Mouse (Mus musculus): ENCODE measurements around the gene Zcchc17. TPM values are rescaled to one million over a fixed set of nuclear protein-coding genes. Genes with fewer than 3 reads are reported as not detected.

Gene Zcchc17
- polyA plus RNA-seq, 1 experiment from 2014 or later = 50.2 TPM

DNA sequence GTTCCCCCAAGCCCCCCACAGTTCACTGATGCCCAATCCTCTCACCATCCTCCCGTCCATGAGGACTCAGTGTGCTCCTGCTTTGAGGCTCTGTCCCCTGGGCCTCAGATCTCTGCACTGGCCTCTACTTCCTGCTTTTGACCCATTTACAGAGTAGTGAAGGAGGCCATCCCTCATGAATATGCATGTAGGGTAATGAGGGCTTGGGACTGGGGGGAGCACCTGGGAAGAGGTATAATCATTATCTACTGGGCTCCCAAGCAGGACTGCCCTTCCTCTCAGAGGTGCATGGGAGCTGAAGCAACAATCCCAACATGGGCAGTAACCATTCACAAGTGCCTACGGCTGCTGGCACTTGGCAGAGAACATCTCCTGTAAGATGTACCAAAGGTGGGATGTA lies 80.6 kb downstream of the Zcchc17 start, which contains the start of gene Serinc2:
Serinc2 (minus strand) TSS at position 101 of the 400 bp plus-strand sequence.
- DNase-seq = no peak
- peaks cover 19% of the 10 kb centered on the region for H3K4me1 ChIP-seq (replicated peaks)
- no peak within 1 kb of the TSS for H3K9ac ChIP-seq
- ATAC-seq (ENCODE audit: low read depth) = no peak
- H3K9me3 ChIP-seq (replicated peaks) = no peaks in the 10 kb centered on the region
- H3K4me3 ChIP-seq (replicated peaks) = no peak within 1 kb of the TSS
- peaks cover 92% of the 10 kb centered on the region for H3K27me3 ChIP-seq
- H3K4me2 ChIP-seq = no peak within 1 kb of the TSS
- 38% methylated on average over 2 of the region's 2 CpGs for WGBS (ENCODE audit: insufficient replicate concordance)
- H3K27ac ChIP-seq = no peak within 1 kb of the TSS
- no peaks in the 10 kb centered on the region for H3K36me3 ChIP-seq

GRCm38 (mm10) chr4:130276573-130277176 lies 83.1 kb downstream of the Zcchc17 start:
- Histone ChIP-seq H3K4me1 (replicated peaks) (peaks cover 19% of the 10 kb centered on the region), H3K4me3 (replicated peaks) (no peak overlapping the region), H3K27ac (no peak overlapping the region), H3K27me3 (peaks cover 94% of the 10 kb centered on the region), H3K4me2 (no peak overlapping the region), H3K9ac (no peak overlapping the region), H3K9me3 (replicated peaks) (no peaks in the 10 kb centered on the region), H3K36me3 (no peaks in the 10 kb centered on the region)
- 34% methylated on average over 7 of the region's 7 CpGs for WGBS (ENCODE audit: insufficient replicate concordance)
- no peak for ATAC-seq (ENCODE audit: low read depth)
- no peak for DNase-seq

GRCm38 (mm10) chr4:130275823-130276105 lies 84.0 kb downstream of the Zcchc17 start:
- H3K27ac ChIP-seq = no peak overlapping the region
- peak overlapping the region; percentile 51; the same call in 1 of the 2 replicates for H3K4me3 ChIP-seq (replicated peaks)
- no peak for DNase-seq
- no peaks in the 10 kb centered on the region for H3K9me3 ChIP-seq (replicated peaks)
- H3K36me3 ChIP-seq = no peaks in the 10 kb centered on the region
- ATAC-seq (ENCODE audit: low read depth) = no peak
- H3K9ac ChIP-seq = no peak overlapping the region
- H3K27me3 ChIP-seq = peaks cover 94% of the 10 kb centered on the region
- peaks cover 21% of the 10 kb centered on the region for H3K4me1 ChIP-seq (replicated peaks)
- WGBS (ENCODE audit: insufficient replicate concordance) = 44% methylated on average over 5 of the region's 5 CpGs
- H3K4me2 ChIP-seq = no peak overlapping the region

DNA sequence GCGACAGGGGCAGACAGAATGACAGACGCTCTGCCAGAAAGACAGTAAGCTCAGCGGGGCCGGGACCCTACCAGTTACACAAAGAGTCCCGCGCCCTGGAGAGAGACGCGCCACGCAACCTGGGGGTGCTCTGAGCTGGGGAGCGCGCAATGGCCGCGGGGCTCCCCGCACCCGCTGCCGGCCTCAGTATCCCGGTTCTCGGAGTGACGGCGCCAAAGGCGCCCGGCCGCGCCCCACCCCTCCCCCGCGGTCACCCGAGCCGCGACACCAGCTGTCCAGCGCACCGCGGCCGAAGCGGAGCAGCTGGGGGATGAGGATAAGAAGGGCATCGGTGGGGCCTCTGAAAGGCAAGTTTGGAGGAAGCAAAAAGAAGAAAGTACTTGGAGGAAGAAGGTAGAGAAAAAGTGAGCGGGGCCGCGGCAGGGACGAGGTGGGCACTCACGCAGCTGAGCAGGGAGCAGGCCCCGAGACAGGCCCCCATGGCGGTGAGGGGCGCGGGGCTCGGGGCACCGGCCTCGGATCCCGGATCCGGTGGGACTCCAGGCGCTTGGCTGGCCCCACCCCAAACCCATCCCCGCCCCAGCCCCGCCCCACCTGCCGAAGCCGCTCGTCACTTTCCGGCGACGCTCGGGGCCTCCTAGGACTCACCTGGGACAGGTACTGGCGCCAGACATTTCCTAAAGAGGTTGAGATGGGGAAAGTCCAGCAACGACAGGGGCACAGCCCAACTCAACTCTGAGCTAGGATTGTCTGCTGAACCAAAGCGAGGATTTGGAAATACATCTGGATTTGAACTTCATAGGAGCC lies 84.5 kb downstream of the Zcchc17 start:
- WGBS (ENCODE audit: insufficient replicate concordance) = 2% methylated on average over 62 of the region's 62 CpGs
- H3K4me3 ChIP-seq (replicated peaks) = peak overlapping the region; percentile 51
- no peaks in the 10 kb centered on the region for H3K9me3 ChIP-seq (replicated peaks)
- H3K4me2 ChIP-seq = peak overlapping the region; percentile 68
- no peak overlapping the region for H3K27ac ChIP-seq
- H3K9ac ChIP-seq = peak overlapping the region; percentile 36
- H3K4me1 ChIP-seq (replicated peaks) = peaks cover 24% of the 10 kb centered on the region
- no peaks in the 10 kb centered on the region for H3K36me3 ChIP-seq
- H3K27me3 ChIP-seq = peaks cover 93% of the 10 kb centered on the region
- ATAC-seq (ENCODE audit: low read depth) (no peak), DNase-seq (no peak)

- Histone ChIP-seq H3K9ac (peak overlapping the region; percentile 36; the same call in 1 of the 2 replicates), H3K4me1 (replicated peaks) (peaks cover 29% of the 10 kb centered on the region), H3K9me3 (replicated peaks) (no peaks in the 10 kb centered on the region), H3K36me3 (no peaks in the 10 kb centered on the region), H3K4me2 (peak overlapping the region; percentile 68), H3K27ac (no peak overlapping the region), H3K27me3 (peaks cover 91% of the 10 kb centered on the region), H3K4me3 (replicated peaks) (peak overlapping the region; percentile 51)
- WGBS (ENCODE audit: insufficient replicate concordance) = 5% methylated on average over 29 of the region's 29 CpGs
- no peak for ATAC-seq (ENCODE audit: low read depth)
- no peak for DNase-seq
Measured at GRCm38 (mm10) chr4:130274346-130275015, 85.3 kb downstream of the Zcchc17 start.

DNA sequence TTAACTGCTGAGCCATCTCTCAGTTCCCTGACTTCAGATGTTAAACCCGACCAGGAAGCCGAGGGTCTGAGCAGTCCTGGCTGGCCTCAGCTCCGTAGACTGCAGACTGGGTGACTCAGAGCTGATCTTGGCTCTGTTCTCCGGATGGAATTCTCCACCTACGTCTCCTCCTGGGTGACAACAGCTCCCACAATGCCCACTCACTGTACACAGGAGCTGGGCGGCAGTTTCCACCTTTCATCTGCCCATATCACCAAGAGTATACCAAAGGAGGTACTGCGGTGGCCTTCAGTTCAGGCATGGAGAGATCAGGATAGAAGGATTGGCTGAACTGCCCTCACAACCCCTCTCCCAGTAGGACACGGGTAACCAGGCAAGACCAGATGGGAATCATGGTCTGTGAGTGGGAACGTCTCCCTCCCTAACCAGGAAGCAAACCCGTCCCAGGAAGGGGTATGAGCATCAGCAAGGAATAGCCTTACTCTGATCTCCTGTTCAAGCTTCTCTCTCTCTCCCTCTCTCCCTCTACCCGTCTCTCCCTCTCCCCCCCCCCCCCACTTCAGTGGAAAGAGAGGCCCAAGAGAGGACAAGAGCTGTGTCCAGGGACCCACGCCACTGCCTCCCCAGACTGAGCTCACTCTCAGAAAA lies 85.9 kb downstream of the Zcchc17 start:
- Histone ChIP-seq H3K9me3 (replicated peaks) (no peaks in the 10 kb centered on the region), H3K4me2 (no peak overlapping the region), H3K4me1 (replicated peaks) (peaks cover 29% of the 10 kb centered on the region), H3K36me3 (no peaks in the 10 kb centered on the region), H3K27ac (no peak overlapping the region), H3K4me3 (replicated peaks) (peak overlapping the region; percentile 51; the same call in 1 of the 2 replicates), H3K9ac (no peak overlapping the region), H3K27me3 (peaks cover 89% of the 10 kb centered on the region)
- ATAC-seq (ENCODE audit: low read depth) = no peak
- 9% methylated on average over 12 of the region's 12 CpGs for WGBS (ENCODE audit: insufficient replicate concordance)
- no peak for DNase-seq

DNA sequence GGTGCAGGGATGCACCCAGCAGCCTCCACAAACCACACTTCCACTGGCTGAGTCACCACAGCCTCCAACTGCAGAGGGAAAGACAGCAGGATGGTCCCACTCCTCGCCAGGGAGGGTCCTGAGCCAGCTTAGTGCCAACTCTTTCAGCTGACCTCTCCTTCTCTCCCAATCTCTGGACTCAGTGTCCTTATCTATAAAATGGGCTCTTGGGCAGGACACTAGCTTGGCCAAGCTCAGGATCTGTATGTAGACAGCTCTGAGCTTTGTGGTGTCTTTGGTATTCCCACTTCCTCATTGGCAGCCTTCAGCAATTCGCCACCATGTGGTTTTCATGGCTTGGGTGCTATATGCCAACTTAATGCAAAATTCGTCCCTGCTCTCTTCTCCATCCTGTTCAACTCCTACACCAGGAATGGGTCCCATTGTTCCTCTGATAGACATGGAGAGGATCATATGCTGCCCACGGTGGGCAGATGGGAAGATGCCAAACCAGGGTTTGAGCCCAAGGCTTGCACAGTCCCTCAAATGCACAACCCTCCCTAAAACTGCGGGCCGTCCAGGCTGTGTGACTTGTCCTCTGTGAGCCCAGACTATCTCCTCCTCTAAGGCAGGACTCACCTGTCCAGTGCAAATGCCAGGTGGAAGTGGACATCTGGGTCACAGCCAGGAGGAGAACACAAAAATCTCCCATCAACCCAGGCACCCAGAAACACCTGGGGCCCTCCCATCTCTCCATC lies 89.0 kb downstream of the Zcchc17 start:
- Histone ChIP-seq H3K9ac (no peak overlapping the region), H3K36me3 (no peaks in the 10 kb centered on the region), H3K27me3 (peaks cover 60% of the 10 kb centered on the region), H3K4me3 (replicated peaks) (no peak overlapping the region), H3K4me2 (no peak overlapping the region), H3K4me1 (replicated peaks) (peaks cover 40% of the 10 kb centered on the region), H3K27ac (no peak overlapping the region), H3K9me3 (replicated peaks) (no peaks in the 10 kb centered on the region)
- WGBS (ENCODE audit: insufficient replicate concordance) = 58% methylated on average over 6 of the region's 6 CpGs
- DNase-seq (no peak), ATAC-seq (ENCODE audit: low read depth) (no peak)

GRCm38 (mm10) chr4:130270089-130270488 lies 89.7 kb downstream of the Zcchc17 start:
- H3K27ac ChIP-seq = no peak overlapping the region
- no peaks in the 10 kb centered on the region for H3K36me3 ChIP-seq
- no peak overlapping the region for H3K9ac ChIP-seq
- WGBS (ENCODE audit: insufficient replicate concordance) = 49% methylated on average over 8 of the region's 8 CpGs
- H3K4me1 ChIP-seq (replicated peaks) = peaks cover 35% of the 10 kb centered on the region
- H3K4me3 ChIP-seq (replicated peaks) = no peak overlapping the region
- DNase-seq (peak; percentile 57), ATAC-seq (ENCODE audit: low read depth) (peak; percentile 78)
- no peaks in the 10 kb centered on the region for H3K9me3 ChIP-seq (replicated peaks)
- peaks cover 58% of the 10 kb centered on the region for H3K27me3 ChIP-seq
- no peak overlapping the region for H3K4me2 ChIP-seq

- Histone ChIP-seq H3K27ac (no peak overlapping the region), H3K27me3 (peaks cover 58% of the 10 kb centered on the region), H3K4me1 (replicated peaks) (peaks cover 30% of the 10 kb centered on the region), H3K4me3 (replicated peaks) (no peak overlapping the region), H3K36me3 (no peaks in the 10 kb centered on the region), H3K9ac (no peak overlapping the region), H3K4me2 (no peak overlapping the region), H3K9me3 (replicated peaks) (no peaks in the 10 kb centered on the region)
- no peak for DNase-seq
- no peak for ATAC-seq (ENCODE audit: low read depth)
- WGBS (ENCODE audit: insufficient replicate concordance) = 77% methylated on average over 10 of the region's 10 CpGs
Measured at GRCm38 (mm10) chr4:130268736-130269135, 91.0 kb downstream of the Zcchc17 start.

DNA sequence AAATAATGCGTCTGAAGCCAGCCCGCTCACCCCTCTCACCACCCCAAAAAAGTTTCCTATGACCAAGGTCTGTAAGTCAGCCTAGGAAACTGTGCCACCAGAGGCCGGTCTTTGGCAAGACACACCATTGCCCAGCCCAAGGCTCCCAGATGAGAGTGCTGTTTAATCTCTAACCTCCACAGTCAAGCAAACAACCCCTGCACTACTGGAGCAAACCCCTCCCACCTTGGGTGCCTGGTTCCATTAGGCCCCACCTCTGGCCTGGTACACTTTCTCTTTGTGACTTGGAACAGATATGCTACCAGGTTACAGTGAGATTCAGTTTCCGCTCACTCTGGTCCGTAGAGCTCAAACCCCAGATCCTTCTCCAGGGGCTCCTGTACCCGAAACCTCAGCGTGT lies 92.7 kb downstream of the Zcchc17 start:
- no peaks in the 10 kb centered on the region for H3K36me3 ChIP-seq
- no peak overlapping the region for H3K9ac ChIP-seq
- DNase-seq (no peak), ATAC-seq (ENCODE audit: low read depth) (peak; percentile 66)
- peaks cover 53% of the 10 kb centered on the region for H3K27me3 ChIP-seq
- 74% methylated on average over 7 of the region's 7 CpGs for WGBS (ENCODE audit: insufficient replicate concordance)
- H3K4me3 ChIP-seq (replicated peaks) = no peak overlapping the region
- peaks cover 30% of the 10 kb centered on the region for H3K4me1 ChIP-seq (replicated peaks)
- H3K27ac ChIP-seq = peak overlapping the region; percentile 6; the same call in 1 of the 2 replicates
- no peaks in the 10 kb centered on the region for H3K9me3 ChIP-seq (replicated peaks)
- peak overlapping the region; percentile 21; the same call in 1 of the 2 replicates for H3K4me2 ChIP-seq

All from liver, embryonic 13.5 days (tissue).